Mouse (Mus musculus) kidney, postnatal 10 days (tissue): ENCODE data around the gene Map1b.

Experiments
- DNase-seq: peaks from one replicate; pipeline ENCODE4 v3.0.0; 2021; ENCODE audit warnings: mixed read lengths

Map1b gene

GRCm38 (mm10) chr13:99516448-99516881 is at the start of gene Map1b:
TSS of gene Map1b (minus strand) at chr13:99516540.
- peak; percentile 79 for DNase-seq

DNA sequence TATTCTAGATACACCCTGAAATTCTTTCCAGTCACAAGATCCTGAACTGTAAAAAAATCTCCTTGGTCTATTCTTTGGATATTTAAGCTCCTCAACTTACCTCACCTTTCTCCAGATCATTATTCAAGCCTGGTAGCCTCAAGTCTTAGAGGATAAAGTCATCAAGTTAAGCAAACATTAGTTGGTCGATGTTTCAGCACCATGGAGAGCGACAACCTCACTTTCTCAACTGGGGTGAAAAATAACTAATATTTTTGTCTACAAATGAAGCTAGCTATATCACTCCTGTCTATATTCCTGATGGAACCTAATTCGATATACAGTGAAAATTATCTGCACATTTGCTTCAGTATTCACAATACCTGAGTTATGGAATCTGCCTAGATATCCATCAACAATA is 48.0 kb upstream of the Map1b start:
- DNase-seq: peak; percentile 82

DNA sequence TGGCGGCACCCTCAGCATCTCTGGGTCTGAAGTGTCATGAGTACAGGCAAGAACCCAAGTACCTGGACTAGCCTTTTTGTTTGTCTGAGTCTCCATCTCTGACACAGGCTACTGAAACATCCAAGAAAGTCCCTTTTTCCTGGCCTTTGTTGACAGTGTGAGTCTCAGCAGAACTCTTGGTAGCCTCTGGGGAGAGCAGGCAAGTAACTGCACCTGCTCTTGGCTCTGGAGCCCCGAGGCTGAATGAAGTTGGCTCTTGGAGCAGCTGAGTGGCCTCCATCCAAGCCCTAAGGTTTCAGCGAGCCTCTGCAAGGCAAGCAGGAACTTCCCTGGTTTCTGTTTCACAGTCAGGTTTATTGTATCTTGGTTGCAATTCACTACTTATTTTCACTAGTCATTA is 46.7 kb upstream of the Map1b start:
- DNase-seq: no peak

GRCm38 (mm10) chr13:99561843-99562550 is 45.7 kb upstream of the Map1b start:
- no peak for DNase-seq

DNA sequence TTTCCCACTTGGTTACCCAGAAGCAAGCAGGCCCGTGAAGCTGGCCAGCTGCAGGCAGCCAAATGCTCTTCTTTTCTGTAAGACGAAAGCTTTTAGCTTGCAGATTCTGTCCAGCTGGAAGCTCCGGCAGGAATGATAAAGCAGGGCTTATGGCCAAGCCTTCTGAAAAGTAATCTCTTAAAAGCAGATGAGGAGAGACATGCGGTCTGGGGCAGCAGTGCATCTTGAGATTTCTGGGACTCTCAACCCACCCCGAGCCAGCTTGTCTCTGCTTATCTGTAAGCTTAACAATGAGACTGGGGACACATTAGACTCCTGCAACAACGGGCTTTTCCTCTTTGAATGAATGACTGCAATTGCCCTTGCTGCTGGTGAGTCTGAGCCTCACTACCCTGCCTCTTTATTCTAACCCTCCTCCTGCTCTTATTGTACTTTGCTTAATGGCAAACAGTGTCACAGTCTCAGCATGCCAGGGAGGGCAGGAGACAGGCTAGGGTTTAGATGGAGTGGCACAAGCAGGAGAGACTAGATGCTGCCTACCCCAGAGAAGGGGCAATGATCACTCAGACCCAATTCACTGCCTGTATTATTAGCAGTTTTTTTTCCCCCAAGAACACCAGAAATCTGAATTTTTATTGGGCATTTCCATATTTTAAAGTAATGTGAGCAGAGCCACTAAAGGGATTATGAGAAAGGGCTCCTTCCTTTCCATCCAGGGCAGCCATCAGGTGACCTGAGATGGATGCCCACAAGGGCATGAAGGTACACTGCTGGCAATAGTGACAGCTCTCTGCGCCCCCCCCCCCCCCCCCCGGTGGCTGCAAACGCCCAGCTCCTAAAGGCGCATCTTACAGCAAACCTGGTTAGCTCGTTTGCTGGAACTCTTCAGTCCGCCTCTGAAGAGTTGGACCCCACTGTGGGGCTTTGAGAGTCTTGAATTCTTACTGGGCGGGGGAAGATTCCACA is 44.6 kb upstream of the Map1b start:
- DNase-seq: peak; percentile 23

- DNase-seq: no peak
Measured at GRCm38 (mm10) chr13:99558216-99558906, 42.0 kb upstream of the Map1b start.

GRCm38 (mm10) chr13:99557813-99558212 is 41.5 kb upstream of the Map1b start:
- no peak for DNase-seq

- no peak for DNase-seq
Measured at GRCm38 (mm10) chr13:99557331-99557730, 41.0 kb upstream of the Map1b start.

GRCm38 (mm10) chr13:99554960-99555359 is 38.6 kb upstream of the Map1b start:
- DNase-seq: no peak

DNA sequence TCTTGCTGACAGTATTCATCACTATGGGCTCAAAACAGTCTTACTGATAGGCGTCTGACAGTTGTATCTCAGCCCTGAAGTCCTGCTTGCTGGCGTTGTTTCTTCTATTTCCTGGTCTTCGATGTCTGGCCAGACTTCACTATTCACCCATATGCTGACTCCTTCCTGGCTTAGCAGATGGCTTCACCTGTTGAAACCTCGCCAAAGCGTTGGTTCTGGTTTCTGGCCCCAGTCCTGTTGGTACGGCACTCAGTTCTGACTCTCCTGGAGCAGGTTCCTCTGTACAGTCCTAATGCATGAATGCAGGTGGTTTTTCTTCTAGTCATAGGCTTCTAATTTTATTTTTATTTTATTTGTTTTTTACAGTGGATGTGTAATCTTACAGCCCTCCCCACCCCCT is 38.1 kb upstream of the Map1b start:
- no peak for DNase-seq

DNA sequence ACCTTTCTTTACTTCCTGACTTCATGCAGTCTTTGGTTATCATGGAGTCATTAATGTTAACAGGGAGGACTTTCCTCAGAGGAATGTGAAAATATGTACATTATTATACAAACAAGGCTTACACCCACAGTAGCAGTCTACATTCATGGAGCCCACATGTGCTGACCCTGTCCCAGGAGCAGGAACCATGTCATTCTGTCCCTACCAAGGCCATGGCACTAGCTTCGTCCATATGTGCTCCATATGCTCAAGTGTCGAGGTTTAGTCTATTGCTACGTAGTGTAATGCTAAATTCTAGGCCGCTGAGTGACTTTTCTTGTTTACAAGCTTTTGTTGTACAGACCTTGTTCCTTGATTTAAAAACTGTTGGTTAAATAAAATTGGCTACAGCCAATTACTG is 36.0 kb upstream of the Map1b start:
- no peak for DNase-seq

- no peak for DNase-seq
Measured at GRCm38 (mm10) chr13:99550679-99551369, 34.5 kb upstream of the Map1b start.

DNA sequence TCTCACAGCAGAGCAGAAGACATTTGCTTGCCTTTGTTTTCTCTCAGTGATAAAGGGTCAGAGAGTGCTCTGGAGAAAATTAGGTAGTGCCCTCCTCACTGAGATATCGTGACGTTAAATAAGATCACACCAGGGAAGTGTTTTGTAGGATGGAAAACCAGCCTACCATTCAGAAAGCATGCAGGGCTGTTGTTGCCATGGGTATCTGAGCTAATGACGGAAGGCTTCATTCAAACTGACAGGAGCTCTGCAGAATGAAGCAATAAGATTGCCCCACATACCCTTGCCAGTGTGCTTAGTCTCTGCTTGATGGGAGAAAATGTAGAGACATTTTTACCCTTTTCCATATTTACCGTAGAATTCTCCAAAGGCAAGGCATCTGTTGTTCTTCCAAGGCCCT is 33.7 kb upstream of the Map1b start:
- DNase-seq: no peak

GRCm38 (mm10) chr13:99549584-99549983 is 33.2 kb upstream of the Map1b start:
- no peak for DNase-seq

DNA sequence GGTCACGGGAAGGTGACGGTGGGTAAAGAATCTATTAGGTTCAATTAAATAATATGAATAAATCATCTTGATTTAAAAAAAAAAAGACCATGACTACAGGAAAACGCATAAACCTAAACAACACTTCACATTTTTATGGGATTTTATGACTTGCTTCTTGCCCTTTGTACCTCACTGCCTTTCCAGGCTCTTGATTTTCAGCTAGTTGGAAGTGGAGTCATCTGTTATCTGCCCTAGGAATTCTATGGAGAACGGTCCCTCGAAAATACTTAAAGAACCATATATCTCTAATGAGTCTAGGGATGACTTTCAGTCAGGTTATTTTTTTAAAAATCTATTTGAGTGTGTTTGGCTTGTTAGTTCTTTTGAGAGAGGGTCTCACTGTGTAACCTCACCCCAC is 30.5 kb upstream of the Map1b start:
- no peak for DNase-seq

- peak; percentile 13 for DNase-seq
Measured at GRCm38 (mm10) chr13:99545201-99545600, 28.9 kb upstream of the Map1b start.

- DNase-seq: no peak
Measured at GRCm38 (mm10) chr13:99541429-99542267, 25.3 kb upstream of the Map1b start.

- DNase-seq: peak; percentile 19
Measured at GRCm38 (mm10) chr13:99539288-99539687, 22.9 kb upstream of the Map1b start.

DNA sequence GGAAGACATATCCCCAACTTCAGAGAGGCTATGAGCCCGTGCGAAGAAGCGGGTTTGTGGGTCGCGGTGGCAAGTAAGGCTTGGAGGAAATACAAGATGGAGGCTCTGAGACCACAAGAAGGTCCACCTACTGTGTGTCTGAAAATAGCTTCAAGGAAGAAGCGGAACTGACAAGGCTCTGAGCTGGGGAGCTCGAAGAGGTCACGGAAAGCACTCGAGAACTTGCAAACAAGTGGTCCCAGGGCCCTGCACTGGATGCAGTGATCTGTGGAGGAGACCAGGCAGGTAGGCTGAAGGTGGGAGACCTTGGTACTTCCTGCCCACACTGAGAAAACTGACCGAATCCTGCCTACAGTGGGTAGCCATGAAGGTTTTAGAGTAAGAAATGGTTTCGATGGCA is 22.5 kb upstream of the Map1b start:
- no peak for DNase-seq

DNA sequence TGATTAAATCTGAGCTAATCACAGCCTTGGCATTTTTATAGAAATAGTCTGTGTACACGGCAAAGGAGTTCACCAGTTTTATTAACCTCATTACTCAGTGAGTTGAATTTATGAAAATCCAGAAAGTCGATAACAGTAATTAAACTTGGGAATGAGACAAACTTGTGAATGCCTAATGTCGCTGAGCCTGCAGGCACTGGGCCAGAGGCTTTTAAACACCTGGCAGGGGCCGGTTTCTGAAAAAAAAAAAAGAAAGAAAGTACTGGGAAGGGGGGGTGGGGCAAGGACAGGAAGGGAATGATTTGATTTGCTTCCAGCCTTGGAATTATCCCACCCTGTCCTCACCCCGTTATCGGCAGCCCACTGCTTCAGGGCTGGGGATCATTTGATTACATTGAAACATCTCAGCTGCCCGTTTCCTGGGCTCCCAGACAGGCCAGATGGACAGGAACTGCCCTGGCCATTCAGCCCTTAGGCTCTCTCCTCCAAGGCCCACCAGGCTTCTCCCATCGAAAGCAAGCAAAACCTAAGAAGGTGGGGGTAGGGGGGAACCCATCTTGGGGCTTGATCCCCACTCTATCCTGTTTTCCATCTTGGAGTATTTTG is 21.7 kb upstream of the Map1b start:
- no peak for DNase-seq

- DNase-seq: no peak
Measured at GRCm38 (mm10) chr13:99528456-99528855, 12.1 kb upstream of the Map1b start.
